Mouse (Mus musculus): ENCODE data around the gene Wasf2. TPM values are rescaled to one million over a fixed set of nuclear protein-coding genes. Genes with fewer than 3 reads are reported as not detected.

The Wasf2 gene
- total RNA-seq, 1 experiment from 2014 or later, result 61.3 TPM

DNA sequence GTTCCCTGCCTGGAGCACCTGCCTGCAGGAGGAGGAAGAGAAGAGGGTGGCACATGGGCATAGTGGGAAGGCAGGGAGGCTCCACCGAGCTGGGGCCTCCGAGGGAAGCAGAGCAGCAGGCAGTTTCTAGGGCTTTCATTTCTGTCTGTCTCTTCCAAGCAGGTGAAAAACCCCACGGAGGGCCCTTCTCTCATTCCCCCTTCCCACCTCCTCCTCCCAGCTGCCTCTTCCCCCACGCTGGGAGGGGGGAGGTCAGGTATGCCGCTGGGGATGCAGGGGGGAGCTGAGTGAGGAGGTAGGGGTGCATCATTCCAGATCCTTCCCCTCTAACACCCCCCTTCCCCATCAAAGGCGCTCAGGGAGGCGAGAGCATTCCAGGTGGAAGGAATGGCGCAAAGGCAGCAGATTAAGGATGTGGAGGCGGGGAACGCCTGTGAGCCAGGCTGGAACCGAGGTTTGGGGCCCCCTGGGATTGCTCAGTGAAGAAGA lies 9.4 kb upstream of the Wasf2 start:
- ATAC-seq (replicated peaks; ENCODE audit: low read depth, poor library complexity, severe bottlenecking), result no peak

DNA sequence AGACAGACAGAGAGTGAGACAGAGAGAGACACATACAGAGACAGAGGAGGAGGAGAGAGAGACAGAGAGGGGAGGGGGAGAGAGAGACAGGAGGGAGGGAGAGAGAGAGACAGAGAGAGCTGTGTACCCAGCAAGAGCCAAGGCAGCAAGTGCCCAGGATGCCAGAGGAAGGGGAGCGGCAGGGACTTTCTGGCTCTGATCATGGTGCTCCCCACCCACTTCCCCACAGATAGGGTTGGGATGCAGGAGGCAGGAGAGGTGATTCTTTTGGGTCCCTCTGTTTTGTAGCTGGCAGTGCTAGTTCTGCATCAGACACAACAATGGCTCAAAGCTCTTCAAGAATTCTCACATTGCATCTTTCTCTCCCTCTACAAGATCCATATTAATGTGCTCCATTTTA lies 8.9 kb upstream of the Wasf2 start:
- no peak for ATAC-seq (replicated peaks; ENCODE audit: low read depth, poor library complexity, severe bottlenecking)

DNA sequence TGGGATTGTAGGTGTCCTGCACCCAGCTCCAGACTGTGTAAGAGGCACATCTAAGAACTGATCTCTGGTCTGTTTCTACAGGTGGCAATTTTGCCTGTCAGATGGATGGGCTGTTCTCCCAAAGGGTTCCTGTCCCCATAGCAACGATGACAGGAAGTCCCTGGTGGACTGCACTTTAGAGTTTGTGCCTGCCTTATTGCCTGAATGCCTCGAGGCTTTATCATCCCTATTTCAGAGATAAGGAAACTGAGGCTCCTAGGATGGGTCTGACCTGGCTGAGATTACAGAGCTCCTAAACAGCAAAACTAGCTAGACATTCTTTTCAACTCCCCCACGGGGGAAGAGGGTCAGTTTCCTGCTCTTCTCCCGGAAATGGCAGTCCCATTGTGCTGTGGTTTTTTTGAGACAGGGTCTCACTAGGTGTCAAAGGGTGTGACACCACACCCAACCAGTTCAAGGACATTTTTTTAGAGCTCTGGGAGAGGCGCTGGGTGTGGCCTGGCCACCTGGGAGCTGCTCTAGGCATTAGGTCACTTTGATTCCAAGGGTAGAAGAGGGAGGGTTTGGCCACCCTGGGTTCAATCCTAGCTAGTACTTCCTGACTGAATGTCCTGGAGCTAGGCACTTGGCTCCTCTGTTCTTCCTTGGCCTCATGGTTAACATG lies 8.2 kb upstream of the Wasf2 start:
- no peak for ATAC-seq (replicated peaks; ENCODE audit: low read depth, poor library complexity, severe bottlenecking)

DNA sequence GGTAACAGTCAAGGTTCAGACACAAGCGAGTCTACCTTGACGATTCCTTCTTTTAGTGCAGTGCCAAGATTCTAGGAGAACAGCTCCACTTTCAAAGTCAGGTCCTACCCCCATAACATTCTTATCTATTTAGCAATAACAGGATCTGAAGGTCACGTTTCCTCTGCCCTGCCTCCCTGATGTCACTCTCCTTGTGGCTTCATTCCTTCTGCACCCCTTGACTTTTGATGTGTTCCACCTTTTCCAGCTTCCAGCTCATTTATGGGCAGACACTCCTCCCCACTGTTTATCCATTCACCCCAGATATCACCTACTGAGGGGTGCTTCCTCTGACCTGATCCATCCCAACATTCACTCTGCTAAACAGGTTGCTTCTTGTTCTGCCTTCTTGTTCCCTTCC lies 3.2 kb upstream of the Wasf2 start:
- ATAC-seq (replicated peaks; ENCODE audit: low read depth, poor library complexity, severe bottlenecking), result no peak

DNA sequence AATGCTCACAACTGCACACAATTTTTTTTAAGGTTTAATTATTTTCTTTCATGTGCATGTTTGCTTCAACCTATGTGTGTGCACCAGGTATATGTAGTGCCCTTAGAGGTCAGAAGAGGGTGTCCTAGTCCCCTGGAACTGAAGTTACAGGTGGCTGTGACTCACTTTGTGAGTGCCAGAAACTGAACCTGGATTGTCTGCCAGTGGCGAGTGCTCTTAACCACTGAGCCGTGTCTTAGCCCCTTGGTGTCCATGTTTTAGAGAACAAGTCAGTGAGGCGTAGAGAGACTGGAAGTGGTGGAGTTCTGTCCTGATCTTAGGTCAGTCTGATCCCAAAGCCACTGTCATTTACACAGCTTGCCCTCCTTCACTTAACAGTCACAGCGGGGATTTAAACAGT lies 2.4 kb upstream of the Wasf2 start:
- ATAC-seq (replicated peaks; ENCODE audit: low read depth, poor library complexity, severe bottlenecking), result no peak

DNA sequence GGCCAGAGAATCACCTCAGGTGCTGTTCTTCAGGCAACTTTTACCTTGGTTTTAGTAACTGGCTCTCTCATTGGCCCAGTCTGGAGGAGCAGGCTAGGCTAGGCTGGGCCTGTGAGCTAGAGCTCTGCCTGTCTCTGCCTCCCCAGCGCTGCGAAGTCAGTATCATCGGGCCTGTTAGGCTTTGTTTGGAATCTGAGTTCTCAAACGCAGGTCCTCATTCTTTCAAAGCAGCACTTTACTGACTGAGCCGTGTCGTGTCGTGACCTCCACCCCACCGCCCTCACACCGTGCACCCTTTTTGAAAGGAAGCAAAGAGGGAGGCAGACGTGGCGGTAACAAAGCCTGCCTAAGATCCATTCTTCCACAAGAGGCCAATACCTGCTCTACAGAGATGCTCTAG lies 914 bp upstream of the Wasf2 start:
- ATAC-seq (replicated peaks; ENCODE audit: low read depth, poor library complexity, severe bottlenecking), result no peak

DNA sequence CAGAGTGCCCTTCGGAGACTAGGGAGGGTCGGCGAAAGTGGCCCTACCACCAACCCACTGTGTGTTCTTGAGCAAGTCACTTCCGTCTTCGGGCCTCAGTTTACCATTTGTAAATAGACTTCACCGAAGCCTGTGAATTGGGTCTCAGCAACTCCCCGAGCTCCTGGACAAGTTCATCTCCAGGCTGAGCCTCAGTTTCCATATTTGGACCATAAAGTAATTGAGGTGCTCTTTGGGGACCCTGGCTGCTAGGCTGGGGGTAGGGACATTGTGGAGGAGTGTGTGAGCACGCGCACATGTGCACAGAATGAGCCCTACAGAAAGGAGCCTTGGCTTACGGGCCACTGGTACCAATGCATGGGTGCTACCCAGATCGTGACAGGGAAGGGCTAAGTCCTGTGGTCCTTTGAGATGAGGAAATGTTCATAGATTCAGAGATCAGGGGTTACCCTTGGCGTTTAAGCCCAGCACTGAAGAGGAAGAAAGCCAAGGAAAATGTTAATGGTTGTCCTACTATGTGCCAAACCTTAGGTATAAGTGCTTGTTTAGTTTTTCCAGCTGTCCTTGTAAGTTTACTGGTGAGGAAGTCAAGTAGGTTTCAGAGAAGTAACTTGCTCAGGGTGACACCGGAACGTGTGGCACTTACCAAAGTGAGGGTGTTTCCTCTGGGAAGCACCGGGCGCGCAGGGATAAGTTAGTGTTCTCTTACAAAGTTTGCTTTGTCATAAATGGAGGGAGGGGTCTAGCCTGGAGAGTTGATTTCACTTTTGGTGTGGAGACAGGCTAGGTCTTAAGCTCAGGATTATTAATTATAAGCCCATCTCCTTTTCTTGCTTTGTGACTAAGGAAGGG lies 811 bp downstream of the Wasf2 start:
- ATAC-seq (replicated peaks; ENCODE audit: low read depth, poor library complexity, severe bottlenecking), result 0 out of 2 replicates have a peak, but pooled peaks have one; percentile 16

DNA sequence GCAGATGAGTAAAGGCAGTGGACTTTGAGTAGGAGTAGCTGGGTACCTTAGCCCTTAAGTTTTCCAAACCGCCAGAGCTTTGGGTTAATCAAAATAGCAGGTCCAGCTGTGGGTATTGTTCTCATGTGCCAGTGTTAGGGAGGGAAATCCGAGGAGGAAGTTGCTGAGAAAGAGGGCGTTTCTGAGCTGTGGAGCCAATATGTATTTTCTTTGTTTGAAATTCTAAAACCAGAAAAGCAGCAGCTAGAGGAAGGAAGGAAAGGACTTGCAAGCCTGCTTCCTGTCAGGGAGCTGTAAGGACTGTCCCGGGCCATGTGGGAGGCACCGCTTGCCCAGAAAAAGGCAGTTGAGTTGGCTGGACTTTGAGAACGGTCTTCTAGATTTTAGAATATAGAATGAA lies 1.7 kb downstream of the Wasf2 start:
- peak; percentile 46 for ATAC-seq (replicated peaks; ENCODE audit: low read depth, poor library complexity, severe bottlenecking)

DNA sequence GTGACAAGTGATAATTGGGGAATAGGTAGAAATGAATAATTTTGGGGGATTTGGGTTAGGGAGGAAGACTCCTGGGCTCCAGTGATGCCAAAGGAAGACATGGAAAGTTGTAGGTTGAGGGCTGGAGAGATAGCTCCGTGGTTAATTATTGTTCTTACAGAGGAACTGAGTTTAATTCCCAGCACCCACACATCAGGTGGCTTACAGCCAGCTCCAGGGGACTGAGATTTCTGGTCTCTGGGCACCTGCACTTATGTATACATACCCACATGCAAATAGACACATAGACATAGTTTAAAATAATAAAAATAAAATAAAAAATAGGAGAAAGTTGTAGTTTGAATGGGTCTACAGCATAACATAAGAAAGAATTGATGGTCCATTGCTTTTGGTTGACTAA lies 6.6 kb downstream of the Wasf2 start:
- ATAC-seq (replicated peaks; ENCODE audit: low read depth, poor library complexity, severe bottlenecking), result no peak

DNA sequence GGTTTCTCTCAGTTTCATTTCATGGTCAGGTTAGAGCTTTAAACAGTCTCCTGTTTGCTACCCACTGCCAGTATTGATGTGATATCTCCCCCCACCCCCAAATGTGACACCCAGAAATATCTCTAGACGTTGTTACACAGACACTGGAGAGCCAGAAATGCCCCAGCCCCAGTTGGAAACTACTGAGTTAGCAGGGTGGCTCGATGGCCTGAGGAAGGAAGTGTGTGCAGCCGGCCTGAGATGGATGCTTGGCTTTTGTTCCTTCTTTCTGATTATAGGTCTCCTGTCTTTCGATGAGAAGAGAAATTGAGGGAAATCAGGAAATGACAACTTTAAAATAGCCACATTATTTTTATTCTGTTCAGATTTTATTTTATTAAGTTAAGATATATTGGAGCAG lies 8.7 kb downstream of the Wasf2 start:
- ATAC-seq (replicated peaks; ENCODE audit: low read depth, poor library complexity, severe bottlenecking), result peak; percentile 65; the same call in 1 of the 2 replicates

DNA sequence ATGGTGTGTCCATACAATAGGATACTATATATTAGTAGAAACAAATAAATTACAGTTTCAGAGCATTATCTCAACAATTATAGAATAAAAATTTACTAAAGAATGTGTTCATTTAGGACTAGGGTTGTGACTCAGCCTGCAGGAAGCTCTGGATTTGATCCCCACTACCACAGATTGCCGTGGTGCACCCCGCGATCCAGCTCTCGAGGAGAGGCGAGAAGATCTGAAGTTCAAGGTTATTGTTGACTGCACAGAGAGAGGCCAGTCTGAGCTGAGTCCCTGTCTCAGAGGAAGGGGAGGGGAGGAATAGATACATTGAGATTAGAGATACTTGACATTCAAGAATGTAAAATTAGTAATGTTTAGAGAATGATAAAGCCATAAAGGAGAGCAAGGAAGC lies 24.7 kb downstream of the Wasf2 start:
- no peak for ATAC-seq (replicated peaks; ENCODE audit: low read depth, poor library complexity, severe bottlenecking)

DNA sequence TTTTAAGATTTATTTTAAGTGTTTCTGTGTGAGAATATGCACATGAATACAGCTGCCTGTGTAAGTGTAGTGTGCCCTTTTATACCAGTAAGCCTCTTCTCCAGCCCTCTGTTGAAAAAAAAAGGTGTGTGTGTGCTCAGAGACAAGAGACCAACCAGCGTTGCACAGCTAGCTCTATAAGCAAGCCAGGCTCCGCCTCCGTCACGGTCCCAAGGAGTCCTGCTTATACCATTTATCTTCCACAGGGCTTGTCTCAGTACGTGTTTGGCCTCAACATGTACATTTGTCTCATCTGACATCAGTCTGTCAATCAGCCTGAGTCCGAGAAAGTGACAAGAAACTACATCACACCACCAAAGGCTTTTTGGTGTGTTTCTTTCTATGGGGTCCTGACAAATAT lies 25.4 kb downstream of the Wasf2 start:
- no peak for ATAC-seq (replicated peaks; ENCODE audit: low read depth, poor library complexity, severe bottlenecking)

DNA sequence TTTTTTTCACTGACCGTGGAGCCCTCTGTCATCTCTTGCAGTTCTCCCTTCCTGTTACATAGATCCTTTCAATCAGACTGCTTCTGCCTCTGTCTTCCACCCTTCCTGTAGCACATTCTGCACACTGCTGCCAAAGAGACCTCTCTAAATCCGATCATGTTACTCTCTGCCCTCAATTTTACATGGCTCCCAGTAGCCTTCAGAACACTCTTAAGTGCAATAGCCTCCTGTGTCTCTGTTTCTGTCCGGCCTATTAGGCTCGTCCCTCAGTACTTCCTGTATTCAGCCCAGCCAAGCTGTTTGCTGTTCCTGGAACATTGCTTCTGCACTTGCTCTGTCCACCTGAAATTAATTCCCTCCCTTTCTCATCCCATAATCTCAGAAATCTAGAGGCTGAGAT lies 26.1 kb downstream of the Wasf2 start:
- no peak for ATAC-seq (replicated peaks; ENCODE audit: low read depth, poor library complexity, severe bottlenecking)

DNA sequence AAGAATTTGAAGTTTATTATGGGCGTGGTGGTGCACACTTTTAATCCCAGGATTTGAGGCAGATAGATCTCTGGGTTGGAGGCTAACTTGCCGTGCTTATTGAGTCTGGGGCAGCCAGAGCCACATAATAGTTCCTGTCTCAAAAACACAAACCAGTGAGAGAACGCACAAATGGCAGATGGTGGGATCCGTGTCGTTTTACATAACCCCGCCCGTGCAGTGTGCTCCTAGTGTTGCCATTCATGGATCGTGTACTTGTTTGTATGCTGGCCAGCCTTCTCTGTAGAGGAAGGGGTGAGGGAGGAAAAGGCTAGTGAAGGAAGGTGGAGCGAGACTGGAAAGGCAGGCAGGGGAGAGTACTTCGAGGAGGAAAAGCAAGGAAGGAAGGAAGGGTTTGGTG lies 26.5 kb downstream of the Wasf2 start:
- no peak for ATAC-seq (replicated peaks; ENCODE audit: low read depth, poor library complexity, severe bottlenecking)

DNA sequence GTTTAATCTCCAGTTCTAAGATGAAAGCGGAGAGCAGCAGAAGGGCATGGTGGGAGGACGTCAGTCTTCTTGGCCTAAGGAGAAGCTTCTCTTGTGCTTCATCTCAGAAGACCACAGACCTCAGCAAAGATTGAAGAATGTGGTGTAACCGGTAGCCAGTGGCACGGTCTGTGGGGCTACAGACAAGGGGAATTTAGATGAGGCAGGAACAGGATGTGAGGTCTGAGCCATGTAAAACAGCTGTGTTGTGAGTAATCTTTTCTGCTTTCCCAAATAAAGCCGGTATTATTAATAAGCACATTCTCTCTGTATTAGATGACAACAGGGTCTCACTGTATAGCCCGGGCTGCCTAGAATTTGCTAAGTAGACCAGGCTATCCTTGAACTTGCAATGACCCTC lies 28.8 kb downstream of the Wasf2 start:
- ATAC-seq (replicated peaks; ENCODE audit: low read depth, poor library complexity, severe bottlenecking), result peak; percentile 84

DNA sequence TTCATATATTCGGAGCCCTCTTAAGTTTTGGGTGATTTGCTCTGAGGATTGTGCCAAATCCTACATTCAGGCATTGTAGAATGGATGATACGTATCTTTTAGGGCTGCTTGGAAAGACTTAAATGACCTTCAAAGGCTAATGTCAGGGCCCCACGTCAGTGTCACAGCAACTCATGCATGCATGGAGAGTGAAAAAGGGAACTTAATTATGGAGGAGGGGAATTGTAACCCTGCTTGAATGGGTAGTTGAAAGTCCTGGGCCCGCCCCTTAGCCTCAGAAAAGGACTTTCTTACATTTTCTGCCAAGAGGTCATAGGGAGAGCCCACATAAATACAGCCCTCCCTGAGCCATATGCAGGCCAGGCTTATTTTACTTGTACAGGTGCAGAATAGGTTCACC lies 29.3 kb downstream of the Wasf2 start:
- ATAC-seq (replicated peaks; ENCODE audit: low read depth, poor library complexity, severe bottlenecking), result peak; percentile 78

DNA sequence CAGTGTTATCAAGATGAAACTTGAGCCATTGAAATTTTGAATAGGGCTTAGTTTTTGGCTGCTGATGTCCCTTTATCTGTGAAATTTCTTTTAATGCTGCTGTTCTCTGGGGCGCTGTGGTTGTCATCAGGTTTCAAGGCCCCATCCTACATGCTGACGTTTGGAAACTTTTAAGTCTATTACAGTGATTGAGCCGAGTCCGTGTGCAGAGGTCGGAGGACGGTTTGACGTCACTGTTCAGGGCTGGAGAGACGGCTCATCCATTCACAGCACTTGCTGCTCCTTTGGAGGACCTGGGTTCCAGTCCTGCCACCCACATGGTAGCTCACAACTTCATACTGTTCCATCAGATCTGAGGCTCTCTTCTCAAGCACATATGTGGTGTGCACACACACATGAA lies 29.9 kb downstream of the Wasf2 start:
- no peak for ATAC-seq (replicated peaks; ENCODE audit: low read depth, poor library complexity, severe bottlenecking)

DNA sequence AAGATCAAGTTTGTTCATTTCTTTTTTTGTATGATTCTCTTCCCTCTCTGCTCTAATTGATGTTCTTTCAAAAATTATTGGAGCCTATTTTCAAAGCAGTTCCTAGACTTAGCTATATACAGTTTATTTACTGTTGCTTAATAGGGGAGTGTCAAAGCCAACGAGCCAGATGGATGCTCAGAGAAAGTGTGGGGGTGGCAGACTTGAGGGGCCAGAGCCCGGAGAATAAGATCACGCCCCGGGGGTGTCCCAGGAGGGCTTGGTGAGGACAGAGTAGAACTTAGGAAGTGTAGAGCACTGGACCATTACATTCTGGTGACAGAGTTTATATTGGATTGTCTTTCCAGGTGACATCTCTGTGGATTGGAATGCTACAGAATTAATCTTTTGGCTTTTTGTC lies 30.5 kb downstream of the Wasf2 start:
- no peak for ATAC-seq (replicated peaks; ENCODE audit: low read depth, poor library complexity, severe bottlenecking)

DNA sequence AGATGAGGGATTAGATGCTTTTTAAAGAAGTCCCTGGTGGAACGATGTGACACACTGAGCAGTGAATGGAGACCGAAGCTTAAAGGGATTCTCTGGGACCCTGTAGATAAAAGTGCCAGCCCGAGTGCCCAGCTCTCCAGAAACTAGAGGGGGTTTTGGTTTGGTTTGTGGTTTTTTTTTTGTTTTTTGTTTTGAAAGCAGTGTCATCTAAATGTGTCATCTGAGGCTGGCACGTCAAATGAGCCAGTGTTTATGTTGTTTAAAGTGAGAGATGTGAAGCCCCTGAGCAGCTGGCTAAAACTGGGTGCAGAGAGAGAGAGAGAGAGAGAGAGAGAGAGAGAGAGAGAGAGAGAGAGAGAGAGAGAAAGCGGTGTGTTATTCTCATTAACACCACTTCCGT lies 31.9 kb downstream of the Wasf2 start:
- no peak for ATAC-seq (replicated peaks; ENCODE audit: low read depth, poor library complexity, severe bottlenecking)

DNA sequence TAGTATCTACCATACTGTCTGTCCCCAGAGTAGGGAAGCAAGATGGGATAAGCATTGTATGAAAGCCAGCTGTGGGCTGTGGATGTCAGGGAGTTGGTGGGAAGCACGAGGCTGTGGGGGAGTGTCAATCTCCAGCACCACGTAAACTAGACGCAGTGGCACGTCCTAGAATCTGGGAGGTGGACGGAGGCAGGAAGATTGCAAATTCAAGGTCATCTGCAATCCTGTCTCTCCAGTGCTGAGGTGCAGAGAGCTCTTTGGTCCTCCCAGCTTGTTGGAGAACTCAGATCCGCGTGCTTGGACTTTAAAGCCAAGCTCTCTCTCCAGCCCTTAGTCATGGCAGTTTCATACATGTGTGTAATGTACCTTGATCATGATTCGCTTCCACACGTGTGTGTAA lies 36.5 kb downstream of the Wasf2 start:
- no peak for ATAC-seq (replicated peaks; ENCODE audit: low read depth, poor library complexity, severe bottlenecking)

DNA sequence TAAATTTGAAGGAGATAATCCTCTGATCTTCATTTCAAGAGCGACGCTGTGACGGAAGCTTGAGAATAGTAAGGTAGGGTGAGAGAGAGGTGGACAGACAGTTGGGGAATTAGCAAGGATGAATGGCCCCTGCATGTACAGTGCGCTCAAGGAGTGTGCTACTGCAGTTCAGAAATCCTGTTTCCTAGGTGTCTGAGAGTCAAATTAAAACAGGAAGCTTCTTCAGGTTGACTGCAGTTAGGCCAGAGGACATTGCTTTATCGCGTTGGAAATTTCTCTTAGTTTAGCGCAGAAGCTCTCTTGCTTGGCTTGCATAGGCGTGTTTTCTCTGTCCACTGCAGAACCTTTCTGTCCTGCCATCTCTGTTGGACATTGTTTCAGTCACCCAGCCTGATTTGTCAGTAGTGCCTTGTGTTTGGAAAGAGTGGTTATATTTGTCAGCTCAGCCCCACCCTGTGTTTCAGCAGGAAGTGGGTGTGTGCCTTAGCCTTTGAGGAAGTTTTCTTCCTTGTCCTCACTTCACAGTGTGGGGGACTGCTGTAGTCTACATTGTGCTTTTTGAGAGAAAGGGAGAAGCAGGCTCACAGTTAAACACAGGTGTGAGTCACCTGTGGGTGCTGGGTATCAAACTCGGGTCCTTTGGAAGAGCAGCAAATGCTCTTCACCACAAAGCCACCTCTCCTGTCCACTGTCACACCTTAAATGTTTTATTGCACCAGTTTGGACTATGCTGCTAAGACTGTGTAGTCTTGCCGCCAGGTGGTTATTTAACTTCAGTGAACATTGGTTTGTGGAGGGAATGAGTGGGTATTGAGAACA lies 39.1 kb downstream of the Wasf2 start:
- peak; percentile 84 for ATAC-seq (replicated peaks; ENCODE audit: low read depth, poor library complexity, severe bottlenecking)

All from common myeloid progenitor, adult 5-6 weeks (primary cell).